Mouse (Mus musculus) embryonic stem cell, embryonic (primary cell): ENCODE results near the gene Creg1.

Experiments
- CTCF ChIA-PET, 4 experiments: fragments of 300-600 bp in 2 of 4; fragments of 350-600 bp in 2 of 4; sonication (Branson Sonifier 250); formaldehyde crosslinking; loops; one replicate each; lab custom pipeline; 2022; ENCODE audit warnings: inconsistent platforms in 2 of 4; lab: Charles Lee
- POLR2A ChIA-PET, 4 experiments: fragments of 300-600 bp in 2 of 4; fragments of 350-600 bp in 2 of 4; sonication (Branson Sonifier 250); formaldehyde crosslinking; loops; one replicate each; lab custom pipeline; 2022; ENCODE audit warnings: antibody characterized with exemption in 4 of 4, inconsistent platforms in 1 of 4; lab: Charles Lee

The Creg1 gene

GRCm38 (mm10) chr1:165763635-165764372 is at the start of gene Creg1:
Creg1 (plus strand) TSS chr1:165763746.
- CTCF ChIA-PET = interaction anchor here (0.6 to 1.4 kb wide), 6 partner anchors 17 to 180 kb away, joined by 3 to 6 read pairs (median 3); no protein-coding TSS in a partner anchor

GRCm38 (mm10) chr1:165713798-165714197 is 49.7 kb upstream of the Creg1 start:
- ChIA-PET POLR2A (interaction anchor here in 1 of 4 experiments (0.9 kb wide), 1 partner anchor 20 kb away, joined by 3 read pairs; no protein-coding TSS in a partner anchor), CTCF (no interaction called here)

More at GRCm38 (mm10) chr1:165763635-165764372, at the start of gene Creg1:
- POLR2A ChIA-PET = interaction anchor here in 3 of 4 experiments (1.0 to 1.6 kb wide), 18 partner anchors 17 to 391 kb away, joined by 3 to 11 read pairs (median 3); partner anchors contain the start of genes Dcaf6 (in 1 of the 3), Gpa33 (in 1 of the 3), Mpc2 (in 1 of the 3) and Mpzl1 (in 1 of the 3)

- CTCF ChIA-PET = no interaction called here
- POLR2A ChIA-PET = no interaction called here
Measured at GRCm38 (mm10) chr1:165716426-165716825, 47.1 kb upstream of the Creg1 start.

- POLR2A ChIA-PET = interaction anchor here in 1 of 4 experiments (0.7 kb wide), 1 partner anchor 9 kb away, joined by 3 read pairs; no protein-coding TSS in a partner anchor
- CTCF ChIA-PET = interaction anchor here in 1 of 4 experiments (0.6 kb wide), 1 partner anchor 39 kb away, joined by 4 read pairs; no protein-coding TSS in a partner anchor
Measured at GRCm38 (mm10) chr1:165717711-165718542, 45.6 kb upstream of the Creg1 start.

GRCm38 (mm10) chr1:165718543-165719105 is 44.9 kb upstream of the Creg1 start:
- ChIA-PET CTCF (interaction anchor here in 1 of 4 experiments (0.6 kb wide), 1 partner anchor 38 kb away, joined by 4 read pairs; no protein-coding TSS in a partner anchor), POLR2A (interaction anchor here in 1 of 4 experiments (0.7 kb wide), 1 partner anchor 9 kb away, joined by 3 read pairs; no protein-coding TSS in a partner anchor)

- ChIA-PET CTCF (interaction anchor here in 1 of 4 experiments (1.4 kb wide), 1 partner anchor 13 kb away, joined by 6 read pairs; no protein-coding TSS in a partner anchor), POLR2A (interaction anchor here in 1 of 4 experiments (0.6 to 2.4 kb wide), 2 partner anchors 16 to 177 kb away, joined by 4 to 5 read pairs; no protein-coding TSS in a partner anchor)
Measured at GRCm38 (mm10) chr1:165722531-165723123, 40.9 kb upstream of the Creg1 start.

GRCm38 (mm10) chr1:165724219-165725033 is 39.1 kb upstream of the Creg1 start:
- ChIA-PET POLR2A (no interaction called here), CTCF (no interaction called here)

GRCm38 (mm10) chr1:165725039-165725644 is 38.4 kb upstream of the Creg1 start:
- ChIA-PET POLR2A (no interaction called here), CTCF (no interaction called here)

GRCm38 (mm10) chr1:165726986-165727385 is 36.6 kb upstream of the Creg1 start:
- ChIA-PET CTCF (interaction anchor here in 1 of 4 experiments (0.5 kb wide), 1 partner anchor 53 kb away, joined by 4 read pairs; no protein-coding TSS in a partner anchor), POLR2A (interaction anchor here in 1 of 4 experiments (0.7 kb wide), 1 partner anchor 8 kb away, joined by 3 read pairs; no protein-coding TSS in a partner anchor)

GRCm38 (mm10) chr1:165728057-165728639 is 35.4 kb upstream of the Creg1 start:
- CTCF ChIA-PET = no interaction called here

GRCm38 (mm10) chr1:165730129-165730528 is 33.4 kb upstream of the Creg1 start:
- CTCF ChIA-PET = no interaction called here
- POLR2A ChIA-PET = interaction anchor here in 1 of 4 experiments (0.6 kb wide), 1 partner anchor 90 kb away, joined by 3 read pairs; no protein-coding TSS in a partner anchor

More at GRCm38 (mm10) chr1:165728057-165728639, 35.4 kb upstream of the Creg1 start:
- POLR2A ChIA-PET = interaction anchor here in 1 of 4 experiments (0.6 kb wide), 1 partner anchor 33 kb away, joined by 3 read pairs; no protein-coding TSS in a partner anchor

GRCm38 (mm10) chr1:165731553-165731952 is 32.0 kb upstream of the Creg1 start:
- POLR2A ChIA-PET = no interaction called here
- CTCF ChIA-PET = interaction anchor here in 1 of 4 experiments (0.7 kb wide), 1 partner anchor 33 kb away, joined by 4 read pairs; no protein-coding TSS in a partner anchor

GRCm38 (mm10) chr1:165734840-165735239 is 28.7 kb upstream of the Creg1 start:
- ChIA-PET CTCF (interaction anchor here in 1 of 4 experiments (1.4 to 2.1 kb wide), 3 partner anchors 23 to 80 kb away, joined by 3 to 11 read pairs (median 8); no protein-coding TSS in a partner anchor), POLR2A (interaction anchor here in 1 of 4 experiments (0.6 kb wide), 1 partner anchor 48 kb away, joined by 3 read pairs; no protein-coding TSS in a partner anchor)

GRCm38 (mm10) chr1:165735826-165736818 is 27.4 kb upstream of the Creg1 start:
- ChIA-PET POLR2A (interaction anchor here in 2 of 4 experiments (1.0 to 1.5 kb wide), 5 partner anchors 21 to 121 kb away, joined by 3 to 4 read pairs (median 3); no protein-coding TSS in a partner anchor), CTCF (interaction anchor here (0.6 to 2.1 kb wide), 25 partner anchors 12 to 625 kb away, joined by 3 to 11 read pairs (median 3); partner anchors contain the start of gene Rcsd1 (in 1 of the 4))
